Mouse (Mus musculus) liver, embryonic 11.5 days (tissue): ENCODE results near the gene Olfr986. TPM values are rescaled to one million over a fixed set of nuclear protein-coding genes. Genes with fewer than 3 reads are reported as not detected.

Experiments used
- ATAC-seq: fragments of 200-750 bp; cut with Nextera tagmentation; replicated peaks from 2 replicates; pipeline ENCODE4 v1.8.0; 2017; ENCODE audit warnings: moderate number of reproducible peaks, mild to moderate bottlenecking, moderate TSS enrichment, moderate library complexity; ENCODE audit not compliant: low FRiP score
- DNase-seq: peaks from one replicate; pipeline ENCODE4 v3.0.0-alpha.2; 2017; ENCODE audit warnings: low spot score
- H3K27ac ChIP-seq: fragments of 300-500 bp; sonication (generic); 2 replicates; pipeline ENCODE4 v1.5.1; 2014; ENCODE audit warnings: mild to moderate bottlenecking, low read depth, low read length, control low read depth
- H3K27me3 ChIP-seq: fragments of 300-500 bp; sonication (generic); replicated peaks from 2 replicates; pipeline ENCODE4 v1.6.1; 2014; ENCODE audit warnings: low read length, mixed read lengths; ENCODE audit not compliant: control insufficient read depth, insufficient read depth
- H3K36me3 ChIP-seq: fragments of 300-500 bp; sonication (generic); 2 replicates; pipeline ENCODE4 v1.6.1; 2014; ENCODE audit warnings: mild to moderate bottlenecking, low read length, moderate library complexity, mixed read lengths; ENCODE audit not compliant: control insufficient read depth, insufficient read depth
- H3K4me1 ChIP-seq: fragments of 300-500 bp; sonication (generic); replicated peaks from 2 replicates; pipeline ENCODE4 v1.6.1; 2014; ENCODE audit warnings: low read length, mixed read lengths; ENCODE audit not compliant: control insufficient read depth, insufficient read depth
- H3K4me2 ChIP-seq: fragments of 300-500 bp; sonication (generic); 2 replicates; pipeline ENCODE4 v1.6.1; 2014; ENCODE audit warnings: mild to moderate bottlenecking, control low read depth, moderate library complexity
- H3K4me3 ChIP-seq: fragments of 300-500 bp; sonication (generic); 2 replicates; pipeline ENCODE4 v1.5.1; 2014; ENCODE audit warnings: low read depth, low read length, control low read depth
- H3K9ac ChIP-seq: fragments of 300-500 bp; sonication (generic); 2 replicates; pipeline ENCODE4 v1.6.1; 2014; ENCODE audit warnings: low read depth, low read length, control low read depth
- H3K9me3 ChIP-seq: fragments of 300-500 bp; sonication (generic); 2 replicates; pipeline ENCODE4 v1.6.1; 2016; ENCODE audit warnings: low read length, inconsistent platforms, mixed read lengths; ENCODE audit not compliant: control insufficient read depth
- WGBS: fragments of 180-500 bp; shearing (Covaris S2); extraction: QIAGEN DNeasy Blood & Tissue Kit; methylation state at CpG from one replicate; pipeline ENCODE4 v1.1.7; 2014; 5-methylcytosine and 5-hydroxymethylcytosine counted together
- polyA plus RNA-seq: library from polyadenylated mRNA; unstranded; fragments of >200 nt; fragmentation: Nextera tagmentation; extraction: Ambion mirVana; gene quantifications from 2 replicates; pipeline ENCODE4 v1.2.1, GENCODE M21; 2014

The Olfr986 gene
- polyA plus RNA-seq, 1 experiment from 2014 or later, result not detected

DNA sequence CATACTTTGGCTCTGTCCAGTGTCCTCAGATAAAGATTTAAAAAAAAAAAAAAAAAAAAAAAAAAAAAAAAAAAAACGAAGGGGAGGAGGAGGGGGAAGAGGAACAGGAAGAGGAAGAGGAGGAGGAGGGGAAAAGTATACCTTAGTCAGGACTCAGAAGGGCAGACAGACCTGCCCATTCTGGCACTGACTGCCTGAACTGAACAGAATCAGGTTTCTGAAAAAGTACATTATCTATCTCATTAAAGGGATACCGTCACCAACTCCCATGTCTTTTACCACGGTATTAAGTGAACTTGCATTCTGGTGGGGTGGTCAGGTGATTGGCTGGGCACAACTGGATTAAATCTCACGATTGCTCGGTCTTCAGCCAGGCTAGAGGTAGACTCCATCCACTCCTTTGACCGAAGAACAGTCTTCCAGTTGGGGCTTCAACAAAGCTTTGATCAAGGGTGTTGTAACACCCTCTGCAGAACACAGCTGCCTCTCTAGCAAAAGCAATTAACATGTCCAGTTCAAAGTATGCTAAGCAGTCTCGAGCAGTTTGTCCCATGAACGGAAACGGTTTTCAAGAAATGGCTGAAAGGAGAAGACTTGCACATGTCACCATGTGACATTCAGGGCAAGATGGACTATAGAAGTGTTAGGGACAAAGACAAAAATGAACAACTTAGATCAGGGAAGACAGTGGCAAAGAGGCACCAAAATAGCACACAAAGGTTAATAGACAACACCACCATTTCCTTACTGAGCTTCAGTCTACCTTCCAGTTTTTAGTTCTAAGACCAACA, 10.6 kb downstream of the Olfr986 start:
- Histone ChIP-seq H3K4me3 (peak overlapping the region; percentile 73), H3K27me3 (no peaks in the 10 kb centered on the region), H3K9ac (no peak overlapping the region), H3K4me2 (peak overlapping the region; percentile 90), H3K36me3 (no peaks in the 10 kb centered on the region), H3K4me1 (peaks cover 7% of the 10 kb centered on the region), H3K9me3 (no peaks in the 10 kb centered on the region), H3K27ac (no peak overlapping the region)
- DNase-seq (no peak), ATAC-seq (no peak)
- WGBS, result 88% methylated on average over 8 of the region's 9 CpGs

DNA sequence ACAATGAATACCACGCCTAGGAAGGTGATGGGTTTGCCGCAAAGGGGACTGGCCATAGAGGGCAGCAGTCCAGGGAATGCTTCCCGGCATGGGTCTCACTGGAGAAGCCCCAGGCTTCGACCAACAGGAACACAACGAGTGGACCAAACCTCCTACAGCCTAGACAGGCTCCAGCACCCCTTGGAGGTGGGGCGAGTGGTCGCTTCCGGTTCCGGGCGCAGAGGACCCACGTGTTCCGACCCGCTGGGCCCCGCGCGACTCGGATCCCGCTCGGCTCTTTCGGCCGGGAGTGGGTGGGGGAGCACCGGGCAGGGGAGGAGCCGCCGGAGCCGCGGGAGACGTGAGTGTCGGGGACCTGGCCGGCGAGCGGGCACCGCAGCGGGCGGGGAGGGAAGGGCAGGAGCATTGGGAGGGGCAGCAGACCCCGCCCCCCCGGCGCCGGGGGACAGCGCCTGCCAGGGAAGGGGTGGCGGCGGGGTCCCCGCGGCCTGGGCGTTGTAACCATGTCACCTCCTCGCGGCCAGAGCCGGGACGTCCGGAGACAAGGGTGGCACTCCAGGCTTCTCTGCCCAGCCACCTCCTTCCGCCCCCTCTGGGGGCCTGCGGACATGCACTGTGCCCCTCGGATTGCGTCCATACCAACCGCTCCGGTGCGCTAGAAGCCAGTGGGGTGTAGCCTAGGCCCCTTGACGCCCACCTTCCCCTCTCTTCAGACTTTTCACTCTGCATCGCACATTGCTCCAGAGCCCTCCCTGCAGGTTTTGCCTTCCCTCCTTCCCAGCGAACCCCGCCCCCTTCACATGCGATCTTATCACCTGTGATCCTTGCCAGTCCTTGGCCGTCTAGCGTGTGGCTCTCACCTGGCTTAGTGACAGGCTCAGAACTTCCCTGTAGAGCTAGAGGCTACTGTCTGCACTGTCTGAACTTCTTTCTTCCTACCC, 11.6 kb downstream of the Olfr986 start, which contains the start of gene Zfp202:
TSS of gene Zfp202 (plus strand) at position 219 of the 941 bp plus-strand sequence.
- WGBS, result 0% methylated on average over 61 of the region's 63 CpGs
- ATAC-seq (peak; percentile 90), DNase-seq (peak; percentile 85)
- Histone ChIP-seq H3K27me3 (no peaks in the 10 kb centered on the region), H3K36me3 (no peaks in the 10 kb centered on the region; the same call in 1 of the 2 replicates), H3K4me3 (peak within 1 kb of the TSS; percentile 73), H3K9ac (peak within 1 kb of the TSS; percentile 68), H3K27ac (no peak within 1 kb of the TSS), H3K4me1 (peaks cover 7% of the 10 kb centered on the region), H3K9me3 (no peaks in the 10 kb centered on the region), H3K4me2 (peak within 1 kb of the TSS; percentile 90)

DNA sequence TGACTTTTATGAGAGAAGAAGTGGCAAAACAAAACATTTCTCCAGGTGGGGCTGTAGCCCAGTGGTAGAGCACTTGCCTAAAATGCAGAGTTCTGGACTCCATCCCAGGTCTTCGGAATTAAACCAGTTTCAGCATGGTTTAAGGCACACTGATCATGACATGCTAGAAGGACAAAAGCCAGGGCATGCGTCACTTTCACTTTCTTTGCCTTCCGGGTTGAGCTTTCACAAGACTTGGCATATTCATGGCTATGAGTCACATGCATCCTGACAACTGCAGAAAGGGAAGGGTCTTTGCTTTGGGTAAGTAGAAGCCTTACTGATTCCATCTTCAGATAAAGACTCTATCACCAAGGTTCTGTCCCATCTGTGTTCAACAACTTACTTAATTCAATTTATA, 15.3 kb downstream of the Olfr986 start:
- no peaks in the 10 kb centered on the region for H3K27me3 ChIP-seq
- no peak overlapping the region for H3K4me2 ChIP-seq
- no peak overlapping the region for H3K27ac ChIP-seq
- DNase-seq, result no peak
- no peaks in the 10 kb centered on the region for H3K9me3 ChIP-seq
- no peak overlapping the region for H3K4me3 ChIP-seq
- ATAC-seq, result no peak
- WGBS, result 89% methylated on average over 3 of the region's 3 CpGs
- H3K4me1 ChIP-seq, result peaks cover 7% of the 10 kb centered on the region
- H3K36me3 ChIP-seq, result no peaks in the 10 kb centered on the region; the same call in 1 of the 2 replicates
- no peak overlapping the region for H3K9ac ChIP-seq

DNA sequence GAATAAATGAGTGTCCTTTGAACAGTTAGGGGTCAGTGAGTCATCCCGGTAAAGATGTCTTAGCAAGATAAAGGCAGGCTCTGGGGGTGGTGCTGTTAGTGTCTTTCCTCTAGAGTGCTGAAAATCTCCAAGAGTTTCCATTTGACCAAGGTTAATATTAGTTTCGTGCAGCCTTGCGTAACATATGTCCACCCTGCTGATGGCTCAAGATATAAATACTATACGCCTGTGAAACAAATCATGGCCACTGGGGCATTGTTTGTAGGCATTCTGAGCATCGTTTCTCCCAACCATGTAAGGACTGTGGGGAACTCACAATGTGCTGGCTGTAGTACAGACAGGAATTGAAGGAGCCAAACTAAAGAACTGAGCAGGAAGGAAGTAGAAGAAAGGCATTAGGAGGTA, 25.8 kb downstream of the Olfr986 start:
- no peaks in the 10 kb centered on the region for H3K9me3 ChIP-seq
- no peak overlapping the region for H3K4me3 ChIP-seq
- H3K27me3 ChIP-seq, result no peaks in the 10 kb centered on the region
- DNase-seq (no peak), ATAC-seq (no peak)
- H3K4me2 ChIP-seq, result no peak overlapping the region
- H3K27ac ChIP-seq, result no peak overlapping the region
- H3K9ac ChIP-seq, result no peak overlapping the region
- no peaks in the 10 kb centered on the region for H3K4me1 ChIP-seq
- 65% methylated on average over 5 of the region's 5 CpGs for whole genome bisulfite sequencing
- H3K36me3 ChIP-seq, result peaks cover 19% of the 10 kb centered on the region; the same call in 1 of the 2 replicates

DNA sequence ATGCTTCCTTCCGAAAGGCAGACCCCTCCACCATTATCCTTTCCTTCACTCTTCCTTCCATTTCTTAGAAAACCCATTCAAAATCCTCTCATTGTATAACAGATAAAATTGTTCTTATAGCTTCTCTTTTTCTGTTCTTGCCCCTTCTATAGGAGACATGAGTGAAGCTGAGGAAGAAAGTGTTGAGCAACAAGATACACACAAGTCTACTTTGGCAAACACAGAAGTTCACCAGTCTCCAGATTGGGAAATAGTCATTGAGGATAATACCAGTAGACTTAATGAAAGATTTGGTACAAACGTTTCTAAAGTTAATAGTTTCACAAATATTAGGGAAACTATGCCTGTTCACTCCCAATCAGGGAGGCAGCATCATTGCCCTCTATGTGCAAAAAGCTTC, 30.0 kb downstream of the Olfr986 start:
- no peaks in the 10 kb centered on the region for H3K27me3 ChIP-seq
- H3K27ac ChIP-seq, result no peak overlapping the region
- H3K4me1 ChIP-seq, result no peaks in the 10 kb centered on the region
- no peak for ATAC-seq
- H3K9ac ChIP-seq, result no peak overlapping the region
- 92% methylated on average over 2 of the region's 2 CpGs for WGBS
- H3K4me2 ChIP-seq, result no peak overlapping the region
- no peaks in the 10 kb centered on the region for H3K9me3 ChIP-seq
- H3K4me3 ChIP-seq, result no peak overlapping the region
- peaks cover 25% of the 10 kb centered on the region; the same call in 1 of the 2 replicates for H3K36me3 ChIP-seq
- no peak for DNase-seq

DNA sequence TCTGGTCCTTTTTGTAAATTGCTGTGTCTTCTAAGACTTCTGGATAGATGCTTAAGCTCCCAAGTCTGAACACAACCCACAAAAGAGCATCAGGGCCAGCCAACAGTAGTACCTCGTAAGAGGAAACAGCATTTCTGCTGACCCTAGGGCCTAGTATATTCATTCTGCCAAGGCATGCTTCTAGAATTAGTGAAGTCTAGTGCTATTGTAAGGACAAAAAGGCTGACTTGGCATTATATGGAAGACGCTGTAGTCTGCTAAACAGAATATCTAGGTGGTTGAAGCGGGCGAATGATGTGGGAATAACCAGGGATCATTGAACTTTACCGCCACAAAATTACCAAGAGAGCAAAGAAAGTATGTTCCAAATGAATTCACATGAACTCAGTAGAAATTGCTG, 33.3 kb downstream of the Olfr986 start:
- ATAC-seq, result no peak
- DNase-seq, result no peak
- no peaks in the 10 kb centered on the region for H3K27me3 ChIP-seq
- no peaks in the 10 kb centered on the region for H3K4me1 ChIP-seq
- H3K4me3 ChIP-seq, result no peak overlapping the region
- H3K4me2 ChIP-seq, result no peak overlapping the region
- WGBS, result 89% methylated on average over 5 of the region's 5 CpGs
- peaks cover 15% of the 10 kb centered on the region; the same call in 1 of the 2 replicates for H3K36me3 ChIP-seq
- no peaks in the 10 kb centered on the region for H3K9me3 ChIP-seq
- no peak overlapping the region for H3K9ac ChIP-seq
- no peak overlapping the region for H3K27ac ChIP-seq

DNA sequence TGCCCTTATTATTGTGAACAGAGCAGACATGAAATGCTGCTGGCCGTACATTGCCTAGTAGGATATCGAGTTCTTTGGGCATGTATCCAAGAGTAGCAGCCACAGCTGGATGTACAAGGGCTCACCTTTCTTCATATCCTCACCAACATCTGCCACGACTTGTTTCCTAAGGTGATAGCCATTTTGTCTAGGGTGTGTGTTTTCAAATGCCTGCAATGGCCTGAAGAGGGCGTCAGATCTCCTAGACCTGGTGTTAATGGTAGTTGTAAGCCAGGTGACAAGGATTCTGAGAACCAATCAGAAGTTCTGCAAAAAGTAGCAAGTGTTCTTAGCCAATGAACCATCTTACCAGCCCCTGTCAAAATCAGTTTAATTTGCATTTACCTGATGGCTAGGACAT, 35.9 kb downstream of the Olfr986 start:
- Histone ChIP-seq H3K4me3 (no peak overlapping the region), H3K4me1 (no peaks in the 10 kb centered on the region), H3K9me3 (no peaks in the 10 kb centered on the region), H3K36me3 (peaks cover 6% of the 10 kb centered on the region; the same call in 1 of the 2 replicates), H3K9ac (no peak overlapping the region), H3K27ac (no peak overlapping the region), H3K27me3 (no peaks in the 10 kb centered on the region), H3K4me2 (no peak overlapping the region)
- ATAC-seq, result no peak
- WGBS, result 78% methylated on average over 4 of the region's 4 CpGs
- no peak for DNase-seq

DNA sequence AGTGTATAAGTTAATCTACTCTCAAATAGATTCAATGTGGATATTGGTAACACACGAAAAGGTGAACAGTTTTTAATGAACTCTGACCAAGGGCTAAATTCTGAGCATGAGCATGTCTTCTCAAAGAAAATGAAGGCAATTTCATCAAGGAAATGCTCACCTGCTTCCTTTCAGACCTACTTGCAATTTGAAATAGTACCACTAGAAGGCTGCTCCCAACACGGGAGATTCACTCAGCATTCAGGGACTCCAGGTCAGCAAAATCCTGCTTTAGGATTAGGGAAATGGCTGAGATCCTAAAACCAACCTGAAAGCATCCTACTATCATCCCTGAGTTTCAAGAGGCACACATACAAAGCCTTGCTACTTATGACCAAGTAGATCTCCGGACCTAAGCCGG, 43.6 kb downstream of the Olfr986 start:
- ATAC-seq (no peak), DNase-seq (no peak)
- WGBS, result 60% methylated on average over 4 of the region's 4 CpGs
- no peak overlapping the region for H3K4me2 ChIP-seq
- no peaks in the 10 kb centered on the region for H3K9me3 ChIP-seq
- H3K36me3 ChIP-seq, result no peaks in the 10 kb centered on the region
- no peaks in the 10 kb centered on the region for H3K27me3 ChIP-seq
- no peak overlapping the region for H3K27ac ChIP-seq
- no peak overlapping the region for H3K4me3 ChIP-seq
- no peak overlapping the region for H3K9ac ChIP-seq
- no peaks in the 10 kb centered on the region for H3K4me1 ChIP-seq
